Mouse (Mus musculus) intestine, embryonic 16.5 days (tissue): ENCODE results near the gene Agps. TPM values are rescaled to one million over a fixed set of nuclear protein-coding genes. Genes with fewer than 3 reads are reported as not detected.

ENCODE experiments used
- ATAC-seq: fragments of 200-750 bp; cut with Nextera tagmentation; 2 replicates; pipeline ENCODE4 v1.8.0; 2017; ENCODE audit warnings: moderate TSS enrichment, moderate library complexity
- H3K27ac ChIP-seq: fragments of 300-500 bp; sonication (generic); 2 replicates; pipeline ENCODE4 v1.5.1; 2014; ENCODE audit warnings: mild to moderate bottlenecking, low read length
- H3K27me3 ChIP-seq: fragments of 300-500 bp; sonication (generic); replicated peaks from 2 replicates; pipeline ENCODE4 v1.6.1; 2014; ENCODE audit warnings: low read length, control low read depth, mixed read lengths; ENCODE audit not compliant: control insufficient read depth, insufficient read depth
- H3K36me3 ChIP-seq: fragments of 300-500 bp; sonication (generic); 2 replicates; pipeline ENCODE4 v1.6.1; 2014; ENCODE audit warnings: low read length, control low read depth; ENCODE audit not compliant: control insufficient read depth, insufficient read depth
- H3K4me1 ChIP-seq: fragments of 300-500 bp; sonication (generic); 2 replicates; pipeline ENCODE4 v1.6.1; 2014; ENCODE audit warnings: low read length, control low read depth, mixed read lengths; ENCODE audit not compliant: control insufficient read depth, insufficient read depth
- H3K4me2 ChIP-seq: fragments of 300-500 bp; sonication (generic); 2 replicates; pipeline ENCODE4 v1.6.1; 2014; ENCODE audit warnings: low read depth, low read length, control low read depth
- H3K4me3 ChIP-seq: fragments of 300-500 bp; sonication (generic); 2 replicates; pipeline ENCODE4 v1.5.1; 2014; ENCODE audit warnings: mild to moderate bottlenecking, low read length
- H3K9ac ChIP-seq: fragments of 300-500 bp; sonication (generic); 2 replicates; pipeline ENCODE4 v1.6.1; 2014; ENCODE audit warnings: low read depth, low read length
- H3K9me3 ChIP-seq: fragments of 300-500 bp; sonication (generic); 2 replicates; pipeline ENCODE4 v1.6.1; 2016; ENCODE audit warnings: low read length, control low read depth; ENCODE audit not compliant: control insufficient read depth
- WGBS: fragments of 180-500 bp; shearing (Covaris S2); extraction: QIAGEN DNeasy Blood & Tissue Kit; methylation state at CpG from one replicate; pipeline ENCODE4 v1.1.7; 2014; 5-methylcytosine and 5-hydroxymethylcytosine counted together
- polyA plus RNA-seq: library from polyadenylated mRNA; unstranded; fragments of >200 nt; fragmentation: Nextera tagmentation; extraction: Ambion mirVana; gene quantifications from 2 replicates; pipeline ENCODE4 v1.2.1, GENCODE M21; 2015

The Agps gene
- polyA plus RNA-seq, 1 experiment from 2014 or later: 18.3 TPM

DNA sequence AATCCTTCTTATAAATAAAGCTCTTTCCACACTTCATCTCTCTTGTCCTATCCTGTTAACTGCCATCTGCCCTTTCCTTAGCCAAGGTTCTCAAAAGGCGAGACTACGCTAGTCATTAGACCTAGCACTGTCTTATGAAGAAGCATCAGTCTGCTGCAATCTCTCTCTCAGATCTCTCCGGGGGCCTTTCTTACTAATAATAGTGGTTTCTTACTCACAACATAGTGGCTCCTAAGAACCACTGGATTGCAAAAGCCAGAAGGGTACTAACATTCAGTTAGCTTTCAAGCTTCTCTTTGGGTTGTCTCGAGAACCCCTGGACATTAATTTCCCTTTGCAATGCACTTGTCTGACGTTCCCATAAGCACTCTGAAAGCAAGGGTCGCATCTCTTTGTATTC is 26.2 kb upstream of the Agps start:
- H3K36me3 ChIP-seq: no peaks in the 10 kb centered on the region
- no peaks in the 10 kb centered on the region for H3K9me3 ChIP-seq
- WGBS: 94% methylated on average over 6 of the region's 6 CpGs
- H3K27ac ChIP-seq: no peak overlapping the region
- no peak overlapping the region for H3K9ac ChIP-seq
- H3K4me3 ChIP-seq: no peak overlapping the region
- ATAC-seq: no peak
- no peaks in the 10 kb centered on the region for H3K27me3 ChIP-seq
- H3K4me2 ChIP-seq: no peak overlapping the region
- H3K4me1 ChIP-seq: no peaks in the 10 kb centered on the region

DNA sequence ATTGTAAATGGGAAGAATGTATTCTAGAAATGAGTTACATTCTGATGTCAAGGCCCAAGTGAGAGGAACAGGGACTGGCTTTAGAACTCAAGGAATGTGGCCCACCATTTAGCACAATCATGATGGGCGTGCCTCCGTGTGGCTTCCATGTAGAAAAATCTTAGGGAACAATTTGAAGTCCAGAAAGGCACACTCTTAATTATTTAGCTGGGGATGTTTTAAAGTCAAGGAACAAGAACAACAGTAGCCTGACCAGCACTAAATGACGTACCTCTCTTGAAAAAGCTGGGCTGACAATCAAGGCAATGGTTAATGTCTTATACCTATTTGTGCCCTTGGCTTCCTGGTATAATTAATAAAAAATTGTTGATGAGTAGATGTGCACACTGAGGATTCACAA is 25.1 kb upstream of the Agps start:
- Histone ChIP-seq H3K9me3 (no peaks in the 10 kb centered on the region), H3K4me1 (no peaks in the 10 kb centered on the region), H3K9ac (no peak overlapping the region), H3K27ac (no peak overlapping the region), H3K4me2 (no peak overlapping the region), H3K4me3 (no peak overlapping the region), H3K27me3 (no peaks in the 10 kb centered on the region), H3K36me3 (no peaks in the 10 kb centered on the region)
- no peak for ATAC-seq
- WGBS: 93% methylated on average over 3 of the region's 3 CpGs

GRCm38 (mm10) chr2:75807460-75807859 is 24.5 kb upstream of the Agps start:
- WGBS: 97% methylated on average over 5 of the region's 5 CpGs

GRCm38 (mm10) chr2:75814880-75815279 is 17.1 kb upstream of the Agps start:
- Histone ChIP-seq H3K4me3 (no peak overlapping the region), H3K27ac (no peak overlapping the region), H3K9me3 (no peaks in the 10 kb centered on the region), H3K36me3 (no peaks in the 10 kb centered on the region), H3K9ac (no peak overlapping the region), H3K27me3 (no peaks in the 10 kb centered on the region), H3K4me1 (no peaks in the 10 kb centered on the region), H3K4me2 (no peak overlapping the region)
- WGBS: 41% methylated on average over 13 of the region's 13 CpGs
- no peak for ATAC-seq

More at GRCm38 (mm10) chr2:75807460-75807859, 24.5 kb upstream of the Agps start:
- Histone ChIP-seq H3K4me2 (no peak overlapping the region), H3K4me3 (no peak overlapping the region), H3K27ac (no peak overlapping the region), H3K27me3 (no peaks in the 10 kb centered on the region), H3K9ac (no peak overlapping the region), H3K36me3 (no peaks in the 10 kb centered on the region), H3K9me3 (no peaks in the 10 kb centered on the region), H3K4me1 (no peaks in the 10 kb centered on the region)
- ATAC-seq: no peak

GRCm38 (mm10) chr2:75815521-75815920 is 16.5 kb upstream of the Agps start:
- Histone ChIP-seq H3K9ac (no peak overlapping the region), H3K36me3 (no peaks in the 10 kb centered on the region), H3K27me3 (no peaks in the 10 kb centered on the region), H3K9me3 (no peaks in the 10 kb centered on the region), H3K4me1 (no peaks in the 10 kb centered on the region), H3K27ac (no peak overlapping the region), H3K4me3 (no peak overlapping the region), H3K4me2 (no peak overlapping the region)
- ATAC-seq: no peak
- 65% methylated on average over 8 of the region's 8 CpGs for WGBS

DNA sequence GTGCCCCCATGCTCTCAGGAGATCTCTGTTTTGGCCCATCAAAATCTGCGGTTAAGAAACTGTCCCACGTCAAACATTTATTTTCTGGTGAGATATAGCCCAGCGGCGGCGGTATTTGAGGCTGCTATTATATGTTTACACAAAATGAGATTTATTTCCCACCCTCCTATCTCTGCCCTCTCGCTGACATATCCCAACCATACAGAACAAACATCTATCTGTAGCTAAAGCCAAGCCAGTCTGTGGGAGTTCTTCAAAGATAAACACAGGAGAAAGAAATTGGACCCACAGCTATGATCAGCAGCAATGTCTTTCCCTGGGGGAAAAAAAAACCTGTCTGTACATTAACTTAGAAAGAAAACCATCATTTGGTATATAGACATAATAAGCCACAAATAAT is 15.3 kb upstream of the Agps start:
- Histone ChIP-seq H3K27me3 (no peaks in the 10 kb centered on the region), H3K4me1 (no peaks in the 10 kb centered on the region), H3K4me2 (no peak overlapping the region), H3K9ac (no peak overlapping the region), H3K9me3 (no peaks in the 10 kb centered on the region), H3K27ac (no peak overlapping the region), H3K36me3 (no peaks in the 10 kb centered on the region), H3K4me3 (no peak overlapping the region)
- WGBS: 25% methylated on average over 6 of the region's 6 CpGs
- ATAC-seq: no peak

DNA sequence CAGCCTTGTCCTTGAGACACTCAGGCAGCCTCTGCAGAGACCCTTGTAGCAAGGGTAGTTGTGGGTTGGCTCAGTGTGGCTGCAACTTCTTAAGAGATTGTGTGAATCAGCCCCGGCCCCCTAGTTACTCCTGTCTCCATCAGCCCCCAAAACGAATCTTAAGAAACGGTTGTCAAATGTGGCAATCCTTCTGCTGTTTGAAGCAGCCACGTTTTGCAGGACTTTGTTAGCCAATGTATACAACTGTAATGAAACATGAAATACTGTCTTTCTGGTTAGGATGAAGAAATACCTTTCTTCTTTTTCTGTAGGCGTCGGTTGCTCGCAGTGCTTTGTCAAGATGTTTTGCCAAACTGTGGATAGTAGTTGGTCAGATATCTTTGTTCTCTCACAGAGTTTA is 13.3 kb upstream of the Agps start:
- no peak overlapping the region for H3K4me3 ChIP-seq
- no peak for ATAC-seq
- no peaks in the 10 kb centered on the region for H3K9me3 ChIP-seq
- H3K27ac ChIP-seq: no peak overlapping the region
- no peak overlapping the region for H3K4me2 ChIP-seq
- WGBS: 66% methylated on average over 7 of the region's 7 CpGs
- no peaks in the 10 kb centered on the region for H3K4me1 ChIP-seq
- H3K27me3 ChIP-seq: no peaks in the 10 kb centered on the region
- H3K9ac ChIP-seq: no peak overlapping the region
- no peaks in the 10 kb centered on the region for H3K36me3 ChIP-seq

- H3K27ac ChIP-seq: no peak overlapping the region
- no peak for ATAC-seq
- no peak overlapping the region for H3K4me3 ChIP-seq
- H3K9me3 ChIP-seq: no peaks in the 10 kb centered on the region
- no peak overlapping the region for H3K4me2 ChIP-seq
- H3K9ac ChIP-seq: no peak overlapping the region
- H3K4me1 ChIP-seq: no peaks in the 10 kb centered on the region
- no peaks in the 10 kb centered on the region for H3K27me3 ChIP-seq
- 88% methylated on average over 3 of the region's 3 CpGs for WGBS
- H3K36me3 ChIP-seq: no peaks in the 10 kb centered on the region
Observed at GRCm38 (mm10) chr2:75819796-75820195, 12.2 kb upstream of the Agps start.

DNA sequence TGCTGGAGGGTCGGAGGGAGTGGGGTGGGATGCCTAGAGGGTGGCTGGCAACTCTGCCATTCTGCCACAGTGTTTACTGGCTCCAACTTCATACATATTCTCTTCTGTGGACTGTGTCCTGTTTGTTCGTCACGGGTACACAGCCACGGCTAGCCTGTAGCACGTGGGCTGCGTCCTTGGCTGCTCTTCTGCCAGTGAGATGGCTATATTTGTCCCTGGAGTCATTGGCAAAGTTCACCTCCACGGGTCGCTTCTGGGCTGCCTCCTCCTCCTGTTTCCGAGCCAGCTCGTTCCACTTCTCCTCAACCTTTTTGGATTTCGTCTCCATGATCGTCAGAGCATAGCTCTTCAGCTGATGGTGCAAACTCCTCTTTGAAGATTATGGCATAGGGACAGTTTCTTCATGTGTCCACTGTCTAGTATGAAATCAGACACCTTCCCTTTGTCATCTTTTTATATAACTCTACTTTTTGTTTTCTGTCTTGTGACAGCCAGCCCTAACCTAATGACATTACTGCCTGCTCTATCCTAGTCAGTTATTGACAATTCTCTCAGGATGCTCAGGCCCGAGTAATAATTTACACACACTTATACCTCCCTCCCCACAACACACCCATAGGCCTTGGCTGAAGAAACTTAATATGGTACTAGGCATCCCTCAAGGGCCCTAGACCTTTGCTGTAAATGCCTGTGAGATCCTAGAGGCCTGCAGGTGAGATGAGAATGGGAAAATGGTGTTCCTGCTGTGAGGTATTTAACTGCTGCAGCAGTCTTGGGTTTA is 9.8 kb upstream of the Agps start:
- 92% methylated on average over 13 of the region's 13 CpGs for WGBS
- Histone ChIP-seq H3K4me2 (no peak overlapping the region), H3K9me3 (no peaks in the 10 kb centered on the region), H3K4me3 (no peak overlapping the region), H3K36me3 (no peaks in the 10 kb centered on the region), H3K27ac (no peak overlapping the region), H3K4me1 (peaks cover 3% of the 10 kb centered on the region; the same call in 1 of the 2 replicates), H3K9ac (no peak overlapping the region), H3K27me3 (no peaks in the 10 kb centered on the region)
- no peak for ATAC-seq

- no peak overlapping the region for H3K27ac ChIP-seq
- no peak overlapping the region for H3K4me2 ChIP-seq
- H3K36me3 ChIP-seq: no peaks in the 10 kb centered on the region
- WGBS: 52% methylated on average over 7 of the region's 7 CpGs
- H3K4me1 ChIP-seq: peaks cover 3% of the 10 kb centered on the region; the same call in 1 of the 2 replicates
- H3K4me3 ChIP-seq: no peak overlapping the region
- no peaks in the 10 kb centered on the region for H3K27me3 ChIP-seq
- H3K9me3 ChIP-seq: no peaks in the 10 kb centered on the region
- ATAC-seq: no peak
- H3K9ac ChIP-seq: no peak overlapping the region
Observed at GRCm38 (mm10) chr2:75823736-75824135, 8.2 kb upstream of the Agps start.
